Mouse (Mus musculus): ENCODE measurements around the gene Thra.

DNA sequence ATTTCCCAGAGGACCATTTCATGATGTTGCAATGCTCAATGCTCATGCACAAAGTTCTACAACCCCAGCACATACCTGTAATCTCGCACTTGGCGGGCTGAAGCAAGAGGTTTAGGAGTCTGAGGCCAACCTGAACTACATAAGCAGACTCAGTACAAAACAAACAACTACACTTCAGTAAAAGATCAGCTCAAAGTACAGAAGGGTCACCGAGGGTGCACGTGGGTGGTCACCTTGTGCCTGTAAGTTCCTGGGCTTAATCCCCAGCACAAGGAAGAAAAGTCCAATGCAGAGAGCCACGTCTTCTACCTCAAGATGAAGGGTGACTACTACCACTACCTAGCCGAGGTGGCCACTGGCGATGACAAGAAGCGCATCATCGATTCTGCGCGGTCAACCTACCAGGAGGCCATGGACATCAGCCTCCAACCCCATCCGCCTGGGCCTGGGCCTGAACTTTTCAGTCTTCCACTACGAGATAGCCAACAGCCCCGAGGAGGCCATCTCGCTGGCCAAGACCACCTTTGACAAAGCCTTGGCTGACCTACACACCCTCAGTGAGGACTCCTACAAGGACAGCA lies 14.4 kb upstream of the Thra start:
- TF ChIP-seq CTCF (IDR thresholded peaks at IDR 0.05; ENCODE audit: low read depth, low read length) (no peak), POLR2A (IDR thresholded peaks at IDR 0.05; ENCODE audit: extremely low read depth, insufficient read depth, low read length) (no peak)
